Mouse (Mus musculus) layer of hippocampus, adult 11-12 months (tissue): ENCODE measurements around the gene Eefsec.
A peak's percentile ranks its signal among the peaks of the same experiment; 100 is the strongest.

ENCODE experiments used
- DNase-seq: peaks from one replicate; pipeline ENCODE4 v3.0.0; 2022; ENCODE audit warnings: low spot score

Eefsec gene

DNA sequence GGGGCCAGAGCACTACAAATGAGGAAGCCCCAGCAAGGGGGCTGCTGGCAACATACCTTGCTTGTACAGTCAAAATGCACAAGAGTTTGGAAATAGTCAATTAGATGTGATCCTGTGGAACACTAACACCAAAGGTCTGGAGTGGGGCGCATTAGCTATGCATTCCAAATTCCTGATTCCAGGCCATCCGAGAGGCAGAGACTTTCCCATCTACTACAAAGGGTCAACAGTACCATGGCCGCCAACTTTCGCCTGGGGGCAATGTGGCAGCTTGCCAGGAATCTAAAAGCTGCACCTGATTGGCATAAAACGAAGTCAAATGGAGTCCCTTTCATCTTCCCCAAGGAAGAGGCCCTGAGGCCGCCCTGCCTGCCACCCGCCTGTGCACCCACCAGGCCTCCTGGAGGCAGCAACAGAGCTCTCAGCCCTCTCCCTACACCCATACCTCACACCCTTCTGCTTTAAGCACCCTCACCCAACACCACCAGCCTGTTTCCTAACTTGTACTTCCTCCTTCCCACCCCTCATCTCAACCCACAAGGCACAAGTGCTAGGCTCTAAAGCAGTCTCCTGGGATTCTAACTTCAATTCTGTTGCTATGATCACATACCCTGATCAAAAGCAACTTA is 30.1 kb downstream of the Eefsec start:
- no peak for DNase-seq

DNA sequence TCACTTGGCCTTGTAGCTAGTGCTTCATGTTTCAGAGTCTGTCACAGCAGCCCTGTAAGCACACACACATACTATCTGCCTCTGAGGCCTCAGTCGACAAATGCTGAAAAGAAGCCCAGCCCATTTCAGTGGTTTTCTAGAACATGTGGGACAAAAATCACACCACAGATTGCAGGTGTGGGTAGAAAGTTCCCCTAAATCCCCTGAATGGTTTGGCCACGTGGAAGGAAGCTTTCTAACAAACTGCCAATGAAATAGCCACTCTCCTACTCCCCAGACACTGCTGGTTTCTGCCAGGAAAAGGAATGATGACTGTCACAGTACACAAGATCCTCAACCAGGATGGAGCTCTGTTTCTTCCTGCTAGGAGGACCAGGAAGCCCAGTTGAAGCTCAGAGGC is 33.7 kb downstream of the Eefsec start:
- no peak for DNase-seq

DNA sequence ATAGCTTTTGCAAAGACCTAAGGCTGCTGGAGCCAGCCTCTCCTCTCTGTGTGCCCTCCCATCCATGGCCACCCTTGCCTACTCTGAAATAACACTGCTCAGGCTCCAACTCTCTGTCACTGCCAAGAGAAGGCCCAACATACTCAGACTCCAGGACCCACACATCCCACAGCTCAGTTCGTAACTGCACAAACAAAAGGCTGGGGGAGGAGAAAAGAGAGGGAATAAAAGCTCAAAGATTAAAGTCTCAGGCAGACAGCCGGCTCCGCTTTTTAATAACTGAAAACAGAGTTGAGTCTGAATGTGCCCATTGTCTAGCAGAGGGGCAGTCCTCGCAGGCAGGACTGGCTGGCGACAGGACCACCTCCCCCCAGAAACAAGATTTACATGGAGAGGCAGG is 36.8 kb downstream of the Eefsec start:
- no peak for DNase-seq

DNA sequence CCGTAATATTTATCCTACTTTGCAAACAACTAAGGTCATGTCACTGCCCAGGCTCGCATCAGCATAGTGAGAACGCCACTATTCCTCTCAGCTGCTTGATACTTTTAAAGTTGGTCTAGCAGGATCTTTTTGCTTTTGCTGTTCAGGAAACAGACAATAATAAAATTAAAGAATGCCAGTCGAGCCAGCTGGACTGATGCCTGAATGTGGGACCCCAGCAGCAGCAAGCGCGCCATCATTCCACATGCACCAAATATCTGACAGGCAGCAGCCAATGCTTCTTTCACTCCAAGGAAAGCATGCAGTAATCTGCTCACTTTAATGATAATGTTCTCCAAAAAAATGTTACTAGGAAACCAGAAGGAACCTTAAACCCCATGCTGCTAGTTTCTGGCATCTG is 45.9 kb downstream of the Eefsec start:
- DNase-seq, result no peak

DNA sequence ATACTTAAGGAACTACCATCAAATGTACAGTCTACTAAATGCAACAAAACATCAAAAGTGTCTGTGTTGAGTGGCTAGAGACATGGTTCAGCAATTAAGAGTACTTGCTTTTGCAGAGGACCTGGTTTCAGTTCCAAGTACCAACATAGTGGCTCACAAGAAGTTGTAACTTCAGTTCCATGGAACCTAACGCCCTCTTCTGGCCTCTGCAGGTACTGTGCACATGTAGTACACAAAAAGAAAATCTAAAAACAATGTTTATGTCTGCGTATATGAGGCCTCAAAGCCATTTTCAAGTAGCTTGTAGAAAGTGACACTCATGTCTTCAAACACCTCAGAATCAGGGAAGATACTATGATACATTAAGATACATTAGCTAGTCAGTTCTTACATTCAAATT is 48.4 kb downstream of the Eefsec start:
- no peak for DNase-seq

DNA sequence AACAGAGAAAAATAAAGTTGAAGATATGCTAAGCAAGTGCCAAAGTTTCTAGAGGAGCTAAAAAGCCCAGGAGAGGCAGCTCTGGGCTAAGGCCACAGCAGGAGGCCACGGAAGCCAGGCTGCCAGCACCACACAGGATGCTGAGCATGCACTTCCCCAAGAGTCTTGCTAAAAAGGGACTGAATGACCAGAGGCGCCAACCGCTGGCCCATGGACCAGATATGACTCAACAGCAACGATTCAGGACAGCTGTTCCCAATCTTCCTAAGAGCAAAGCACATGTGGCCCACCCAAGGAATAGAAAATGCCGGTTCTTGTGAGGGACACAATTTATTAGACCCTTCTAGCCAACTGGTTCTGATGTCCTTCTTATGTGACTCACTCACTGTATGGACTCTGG is 57.4 kb downstream of the Eefsec start:
- no peak for DNase-seq

DNA sequence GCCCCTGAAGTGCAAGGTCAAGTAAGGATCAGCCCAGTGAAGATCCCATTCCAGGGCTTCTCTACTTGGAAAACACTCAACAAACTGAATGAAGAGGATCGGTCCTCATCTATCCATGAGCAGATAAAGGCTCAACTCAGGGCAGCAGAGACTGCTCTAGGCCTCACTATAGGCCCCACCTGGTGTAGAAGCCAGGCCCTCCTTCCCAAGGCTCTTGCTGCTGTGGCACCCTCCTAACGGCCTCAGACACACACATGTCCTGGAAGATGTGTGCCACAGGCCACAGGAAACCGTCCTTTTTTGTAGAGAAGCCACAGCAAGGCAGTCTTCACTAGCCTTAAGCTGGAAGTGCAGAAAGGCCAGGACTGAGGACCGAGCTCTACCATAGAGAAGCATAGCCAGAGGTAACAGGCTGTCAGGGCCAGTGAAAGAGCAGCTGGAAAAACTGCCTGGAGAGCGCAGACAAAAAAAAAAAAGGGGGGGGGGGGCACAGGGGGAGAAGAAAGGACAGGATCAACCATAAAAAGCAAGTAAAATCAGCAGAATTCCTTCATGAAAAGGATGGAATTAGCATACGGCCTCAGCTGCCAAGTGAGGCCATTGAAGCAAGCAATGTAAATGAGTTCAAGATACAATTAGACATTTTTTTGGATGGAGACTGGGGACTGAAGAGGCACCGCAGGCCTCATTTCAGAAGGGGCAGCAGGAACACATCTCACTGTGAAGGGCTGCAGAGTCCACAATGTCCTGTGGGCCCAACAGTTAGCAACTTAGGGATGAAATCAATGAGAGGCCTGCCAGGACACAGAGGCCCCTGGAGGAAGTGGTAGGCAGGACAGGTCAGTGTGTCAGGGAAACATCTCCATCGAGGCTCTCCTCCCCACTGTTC is 58.3 kb downstream of the Eefsec start:
- DNase-seq, result no peak

DNA sequence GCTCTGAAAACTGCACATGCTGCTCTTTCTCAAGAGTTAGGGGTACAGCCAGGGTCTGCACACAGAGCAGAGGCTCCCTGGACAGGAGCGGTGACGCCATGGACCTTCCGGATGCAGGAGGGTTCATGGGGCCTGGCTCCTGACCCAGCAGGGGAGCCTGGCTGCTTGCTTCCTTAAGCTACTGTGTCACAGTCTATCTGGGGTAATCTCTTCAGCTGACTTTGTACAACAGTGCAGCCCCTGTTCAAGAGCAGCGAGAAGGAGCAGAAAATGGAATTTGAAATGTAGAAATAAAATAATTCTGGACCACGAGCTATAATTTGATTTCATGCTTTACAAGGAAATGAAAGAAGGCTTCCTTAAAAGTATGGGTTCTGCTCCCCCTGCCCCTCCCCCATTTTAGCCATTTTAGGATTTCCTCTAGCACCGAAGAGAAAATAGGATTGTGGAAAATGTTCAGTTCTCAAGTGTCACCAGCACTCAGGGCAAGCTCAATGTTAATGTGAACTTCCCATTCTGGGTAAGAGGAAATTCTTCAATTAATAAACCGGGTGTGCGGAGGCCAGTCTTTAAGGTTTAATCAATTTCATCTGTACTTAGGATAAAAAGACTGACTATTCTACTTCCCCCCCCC is 61.8 kb downstream of the Eefsec start:
- DNase-seq, result no peak

DNA sequence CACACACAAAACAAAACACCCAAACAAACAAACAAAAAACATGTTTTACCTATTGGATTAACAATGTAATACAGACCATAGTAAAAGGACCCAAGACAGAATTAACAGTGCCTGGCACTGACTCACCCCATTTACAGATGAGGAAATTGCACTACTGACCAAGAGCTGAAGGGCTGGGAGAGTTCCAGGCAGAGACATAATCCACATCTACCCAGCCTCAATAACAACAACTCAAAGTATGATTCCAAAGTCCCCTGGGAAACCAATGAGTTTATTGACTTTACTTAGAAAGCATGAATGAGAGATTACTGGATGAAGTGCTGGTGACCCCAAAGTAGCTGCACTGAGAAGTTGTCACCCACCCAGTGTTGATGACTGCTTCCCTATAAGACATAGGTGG is 62.6 kb downstream of the Eefsec start:
- DNase-seq, result no peak

DNA sequence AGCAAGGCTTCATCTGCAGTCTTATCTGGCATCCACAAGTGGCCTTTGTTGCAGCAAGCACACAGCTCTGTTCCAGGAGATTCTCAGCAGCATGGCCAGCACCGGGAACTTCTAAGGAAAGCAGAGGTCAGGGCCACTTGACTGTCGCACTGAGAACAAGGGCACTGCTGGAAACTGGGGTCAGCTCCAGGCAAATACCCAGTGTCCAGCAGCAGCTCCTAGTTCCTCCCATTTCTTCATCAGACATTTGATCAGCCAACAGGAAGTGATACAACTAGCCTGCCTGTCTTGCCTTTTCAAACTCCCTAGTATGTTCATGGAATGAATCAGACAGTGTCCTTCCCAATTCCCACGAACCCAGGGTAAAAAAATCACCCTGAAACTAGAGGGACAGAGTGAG is 66.6 kb downstream of the Eefsec start:
- DNase-seq, result no peak

DNA sequence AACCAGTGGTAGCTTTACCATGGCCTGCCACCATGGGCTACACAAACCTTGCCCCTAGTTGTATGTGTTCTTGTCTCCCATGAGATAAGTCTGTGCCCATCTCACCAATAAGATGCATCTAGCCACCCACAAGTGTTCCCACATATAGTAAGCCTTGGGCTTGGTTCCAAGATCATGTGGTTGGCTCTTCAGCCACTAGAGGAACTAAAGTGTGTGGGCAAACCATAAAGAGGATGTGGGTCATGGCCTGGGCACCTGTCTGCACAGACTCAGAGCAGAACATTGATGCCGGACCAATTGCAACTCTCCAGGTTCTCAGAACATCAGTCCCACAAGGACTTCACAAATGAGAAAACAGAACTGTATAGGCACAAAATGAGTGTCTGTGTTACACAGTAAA is 67.5 kb downstream of the Eefsec start:
- peak; percentile 33 for DNase-seq

DNA sequence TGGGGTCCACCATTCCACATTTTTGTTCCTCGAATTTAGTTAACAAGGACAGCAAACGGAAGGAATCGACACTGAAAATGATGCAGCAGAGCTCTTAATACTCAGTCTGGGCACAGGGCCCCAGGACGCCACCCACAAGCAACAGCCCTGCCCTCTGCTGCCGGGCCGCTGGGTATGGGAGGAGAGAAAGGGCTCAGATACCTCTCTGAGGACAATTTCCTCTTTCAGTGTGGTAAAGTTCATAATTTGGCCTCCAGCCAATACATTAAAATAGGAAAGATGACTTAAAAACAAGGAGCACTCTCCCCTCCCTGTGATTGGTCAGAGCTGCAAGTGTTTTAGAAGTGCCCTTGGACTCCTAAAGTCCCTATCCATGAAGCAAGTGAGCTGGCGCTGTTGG is 72.1 kb downstream of the Eefsec start:
- no peak for DNase-seq

DNA sequence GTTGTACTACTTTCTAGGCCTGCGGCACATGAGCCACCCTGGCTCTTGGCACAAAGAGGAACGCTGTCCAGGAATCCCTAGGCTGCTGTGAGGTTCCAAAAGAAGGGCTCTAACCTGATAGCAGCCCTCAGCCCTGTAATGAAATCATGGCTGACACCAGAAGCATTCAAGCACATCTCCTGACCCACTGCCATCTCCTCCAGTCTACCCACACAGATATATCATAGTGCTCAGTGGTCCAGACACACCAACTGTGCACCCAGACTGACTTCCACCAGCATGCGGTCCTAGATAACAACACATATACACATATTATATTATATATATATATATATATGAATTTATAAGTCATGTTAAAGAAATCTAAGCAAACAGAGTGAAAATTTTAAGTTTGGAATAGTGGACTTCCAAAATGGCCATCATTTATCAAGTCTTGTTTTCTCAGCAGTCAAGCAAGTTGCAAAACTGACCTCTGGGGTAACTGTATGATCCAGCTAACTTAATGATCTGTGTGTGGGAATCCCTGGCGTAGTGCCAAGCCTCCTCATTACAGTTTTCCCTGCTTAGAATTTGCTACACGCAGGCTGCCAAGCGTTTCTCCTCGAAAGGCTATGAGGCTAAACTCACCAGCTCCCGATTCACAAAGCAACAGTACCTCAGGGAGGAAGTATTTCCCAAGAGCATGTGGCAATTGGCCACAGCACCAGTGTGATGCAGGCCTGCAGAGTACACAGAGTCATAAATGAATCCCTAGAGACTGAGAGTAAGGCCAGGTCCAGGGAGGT is 76.3 kb downstream of the Eefsec start:
- DNase-seq, result peak; percentile 24

DNA sequence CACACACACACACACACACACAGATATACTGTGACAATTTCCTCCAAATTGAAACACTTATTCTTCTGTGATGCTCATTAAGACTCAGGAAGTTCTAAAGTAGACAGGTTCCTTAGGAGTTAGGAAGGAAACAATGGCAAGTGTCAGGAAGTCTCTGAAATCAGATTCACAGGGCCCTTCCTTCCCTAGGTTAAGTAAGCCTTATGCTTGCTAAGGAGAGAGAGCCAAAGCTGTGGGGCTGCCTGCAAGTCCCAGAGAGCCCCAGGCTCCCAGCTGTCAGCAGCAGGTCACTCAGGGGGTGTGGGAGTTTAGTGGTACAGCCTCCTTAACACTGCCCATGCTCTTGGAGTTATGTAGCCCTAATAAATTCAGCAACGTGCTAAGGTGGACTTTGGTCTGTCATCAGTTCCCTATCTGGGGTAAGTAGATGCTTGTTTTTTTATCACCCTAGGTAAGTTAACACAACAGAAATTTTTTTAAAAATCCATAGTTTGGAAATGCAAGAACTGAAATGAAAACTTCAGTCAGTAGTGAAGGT is 82.8 kb downstream of the Eefsec start:
- no peak for DNase-seq

DNA sequence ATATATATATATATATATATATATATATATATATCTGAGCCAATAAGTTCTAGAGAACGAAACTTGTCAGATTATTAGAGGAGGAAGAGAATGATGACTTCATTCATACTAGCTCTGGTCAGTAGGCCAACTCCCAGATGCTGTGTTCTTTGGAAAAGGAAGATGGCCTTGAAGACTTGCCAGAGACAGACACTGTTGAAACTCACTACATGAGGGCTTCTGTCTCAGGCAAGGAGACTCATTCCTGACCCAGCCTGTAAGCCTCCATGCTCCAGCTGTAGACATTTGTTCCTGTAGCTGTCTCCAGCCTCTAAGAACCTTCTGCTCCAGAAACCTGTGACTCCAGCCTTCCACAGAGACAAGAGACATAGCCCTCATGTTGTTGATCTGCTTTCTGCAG is 85.2 kb downstream of the Eefsec start:
- no peak for DNase-seq

DNA sequence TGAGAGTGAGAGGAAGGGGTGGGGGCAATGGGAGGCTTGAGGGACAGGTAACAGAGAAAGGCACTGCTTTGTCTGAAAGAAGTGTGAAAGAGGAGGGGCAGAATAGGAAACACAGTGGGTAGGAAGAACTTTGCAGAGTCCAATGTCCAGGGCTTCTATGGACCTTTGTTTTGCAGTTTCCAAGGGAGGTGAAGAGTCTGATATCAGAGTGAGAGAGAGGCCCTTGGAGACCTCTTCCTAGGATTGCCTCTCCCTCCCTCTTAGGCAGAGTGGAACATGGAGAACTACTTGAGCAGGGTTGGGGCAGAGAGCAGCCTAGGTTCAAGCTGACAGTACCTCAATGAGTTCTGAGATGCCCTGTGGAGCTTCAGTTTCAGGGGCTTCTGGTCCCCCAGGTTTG is 88.1 kb downstream of the Eefsec start:
- DNase-seq, result no peak

DNA sequence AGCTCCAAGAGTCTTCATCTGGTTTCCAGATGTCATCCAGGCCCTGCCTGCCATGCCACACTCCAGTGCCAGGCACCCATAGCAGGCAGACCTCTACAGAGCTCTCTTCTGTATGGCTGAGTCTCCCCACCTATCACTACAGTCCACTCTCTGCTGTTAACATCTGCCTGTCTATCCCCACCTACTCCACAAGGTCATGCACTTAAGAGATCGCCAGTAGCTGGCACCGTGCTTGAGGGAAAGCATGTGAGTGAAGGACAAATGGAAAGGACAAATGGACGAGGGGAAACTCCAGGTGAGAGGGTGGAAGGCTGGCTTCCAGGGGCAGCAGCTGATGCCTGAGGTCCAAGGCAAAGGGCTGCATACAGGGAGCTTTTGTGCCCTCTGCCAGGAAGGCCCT is 90.5 kb downstream of the Eefsec start:
- DNase-seq, result no peak

DNA sequence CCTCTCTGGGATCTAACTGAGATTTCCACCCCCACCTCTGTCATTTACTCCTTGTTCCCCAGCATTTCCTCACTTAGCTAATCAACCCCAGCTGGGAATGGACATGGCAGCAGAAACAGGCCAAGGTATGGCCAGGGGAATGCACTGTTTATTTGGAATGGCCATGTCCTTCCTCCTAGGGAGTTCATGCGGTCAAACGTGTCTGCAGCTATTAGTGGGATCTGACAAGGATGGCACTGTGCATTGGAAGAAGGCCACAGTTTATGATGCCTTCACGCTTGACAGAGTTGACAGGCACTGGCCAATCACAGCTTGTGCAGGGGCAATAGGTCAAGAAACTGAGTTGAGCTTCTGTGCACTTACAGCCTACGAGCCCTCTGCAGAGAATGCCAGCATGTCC is 93.8 kb downstream of the Eefsec start:
- no peak for DNase-seq

DNA sequence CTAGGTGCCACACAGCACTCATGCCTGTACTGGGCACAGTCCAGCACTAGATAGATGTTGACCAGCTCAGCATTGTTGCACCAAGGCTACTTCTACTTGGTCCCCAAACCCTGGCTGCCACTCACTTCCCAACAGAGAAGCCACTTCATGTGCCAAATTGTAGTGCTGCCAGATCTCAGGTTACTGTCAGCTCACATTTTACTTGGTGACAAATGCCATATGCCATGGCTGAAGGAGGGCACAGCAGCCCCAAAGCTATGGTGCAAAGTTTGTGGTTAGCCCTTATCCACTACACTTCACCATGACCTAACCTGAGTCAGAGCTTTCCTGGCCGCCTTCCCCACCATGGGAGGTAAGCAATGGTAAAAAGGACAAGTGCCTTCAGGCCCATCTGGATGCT is 99.6 kb downstream of the Eefsec start:
- no peak for DNase-seq

DNA sequence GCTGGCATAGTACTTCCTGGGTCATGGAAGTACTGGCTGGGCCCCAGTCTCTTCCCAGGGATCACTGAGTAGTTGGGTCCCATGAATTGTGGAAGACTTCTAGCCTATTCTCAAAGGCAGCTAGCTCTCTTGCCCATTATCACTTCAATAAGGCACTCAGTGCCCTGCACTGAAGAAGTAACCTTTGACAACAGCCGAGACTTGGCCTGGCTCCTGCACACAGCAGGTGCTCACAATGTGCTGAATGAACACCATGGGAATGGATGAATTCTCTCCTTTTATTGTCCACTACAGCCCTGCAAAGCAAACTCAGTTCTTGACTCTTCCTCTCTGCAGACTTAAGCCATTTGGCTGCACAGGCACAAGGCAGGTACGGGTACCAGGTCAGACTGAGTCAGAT is 101.0 kb downstream of the Eefsec start:
- no peak for DNase-seq

DNA sequence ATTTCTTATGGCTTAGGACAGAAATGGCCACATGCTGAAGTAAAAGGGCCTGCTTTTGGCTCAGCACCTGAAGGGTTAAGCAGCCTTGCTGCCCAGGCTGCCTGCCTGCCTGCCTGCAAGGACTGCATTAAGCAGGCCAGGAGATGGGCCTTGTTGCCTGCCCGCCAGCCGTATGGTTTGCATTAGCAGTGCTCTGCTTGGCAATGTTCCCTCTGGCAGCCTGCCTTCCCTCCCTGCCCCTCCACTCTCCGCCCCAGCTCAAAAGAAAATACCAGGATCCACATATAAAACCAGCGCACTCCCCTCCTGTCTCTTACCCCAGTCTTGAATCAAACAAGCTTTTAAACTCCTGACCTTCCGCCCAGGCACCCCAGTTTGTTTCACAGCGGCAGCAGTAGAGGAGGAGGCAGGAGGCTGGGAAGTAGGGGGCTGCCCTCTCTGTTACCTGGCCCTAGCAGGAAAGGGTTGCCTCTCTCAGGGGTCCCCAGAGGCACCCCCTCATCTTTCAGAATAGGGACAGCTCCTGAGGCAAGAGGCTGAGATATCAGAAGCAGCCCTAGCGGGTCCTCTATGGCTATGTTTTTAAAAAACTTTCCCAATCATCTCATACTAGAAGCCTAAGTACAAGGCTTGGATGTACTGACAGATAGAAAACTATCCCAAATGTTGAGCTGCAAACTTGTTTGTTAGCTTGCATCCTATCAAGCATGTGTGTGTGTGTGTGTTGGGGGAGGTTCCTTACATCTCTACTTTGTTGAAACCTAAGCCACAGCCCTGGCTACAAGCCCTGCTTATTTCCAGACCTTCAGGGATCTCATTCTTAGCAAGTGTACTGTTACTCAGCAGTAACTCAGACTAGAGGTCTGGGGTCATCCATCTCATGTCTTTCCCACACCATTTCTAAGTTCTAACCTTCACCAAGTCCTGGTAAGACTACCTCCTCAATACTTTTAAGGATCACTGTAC is 102.6 kb downstream of the Eefsec start:
- peak; percentile 76 for DNase-seq
